ENCODE assay signal across 14 mouse cellular contexts in genomic region chr8:69899876-69900275, GRCm38 (mm10). TPM values are rescaled to one million over a fixed set of nuclear protein-coding genes. Genes with fewer than 3 reads are reported as not detected.
DNase-seq lines count a peak whose midpoint lies in the region; ATAC-seq and TF ChIP-seq lines count a peak whose summit lies in the region.
"Had no signal": no experiment of that assay in that cellular context is flagged by ENCODE, and none has a peak within 500 bp of the region (broad histone marks: within the 10 kb centered on the region; RNA-seq: fewer than 3 reads in every experiment).

No protein-coding gene starts in this region.

- 0 out of 2 replicates have a peak overlapping the region, but pooled peaks have one; percentile 96 for H3K4me2 ChIP-seq in forebrain, embryonic 14.5 days (ENCODE audit: low read length)
- no peak overlapping the region for H3K4me2 ChIP-seq in forebrain, postnatal 0 days (ENCODE audit: low read depth)
- peak overlapping the region; percentile 82; the same call in 1 of the 2 replicates for H3K4me2 ChIP-seq in intestine, postnatal 0 days (replicated peaks; ENCODE audit: low read depth)

- peaks cover 12% of the 10 kb centered on the region for H3K36me3 ChIP-seq in forebrain, embryonic 14.5 days (ENCODE audit: control insufficient read depth, insufficient read depth, low read length)
- 0 out of 2 replicates have a peak, but pooled peaks cover 3% of the 10 kb centered on the region for H3K36me3 ChIP-seq in forebrain, postnatal 0 days (ENCODE audit: insufficient read depth)
- H3K36me3 ChIP-seq in E14TG2a.4 (ENCODE audit: insufficient read depth, low read length), result peaks cover 51% of the 10 kb centered on the region
- peaks cover 7% of the 10 kb centered on the region; the same call in 1 of the 2 replicates for H3K36me3 ChIP-seq in intestine, postnatal 0 days (ENCODE audit: control insufficient read depth, insufficient read depth)

- no peak for TF ChIP-seq CTCF in forebrain, postnatal 0 days (IDR thresholded peaks at IDR 0.05; ENCODE audit: low read depth)
- no peak for TF ChIP-seq CTCF in E14TG2a.4 (conservative IDR thresholded peaks at IDR 0.05; ENCODE audit: low read length)
- TF ChIP-seq CTCF in intestine, postnatal 0 days (IDR thresholded peaks at IDR 0.05; ENCODE audit: low read depth), result no peak

- peaks cover 16% of the 10 kb centered on the region for H3K4me1 ChIP-seq in forebrain, embryonic 14.5 days (ENCODE audit: control insufficient read depth, insufficient read depth, low read length)
- H3K4me1 ChIP-seq in forebrain, postnatal 0 days (ENCODE audit: insufficient read depth), result peaks cover 21% of the 10 kb centered on the region; the same call in 1 of the 2 replicates
- peaks cover 76% of the 10 kb centered on the region for H3K4me1 ChIP-seq in E14TG2a.4 (replicated peaks; ENCODE audit: low read depth, low read length)
- H3K4me1 ChIP-seq in intestine, postnatal 0 days (replicated peaks; ENCODE audit: control insufficient read depth, insufficient read depth, low read length), result peaks cover 5% of the 10 kb centered on the region; the same call in 1 of the 2 replicates

- H3K27ac ChIP-seq in forebrain, embryonic 14.5 days (ENCODE audit: low read depth, low read length), result no peak overlapping the region
- H3K27ac ChIP-seq in forebrain, postnatal 0 days (ENCODE audit: low read depth, low read length), result no peak overlapping the region
- H3K27ac ChIP-seq in intestine, postnatal 0 days (ENCODE audit: low read depth, low read length), result no peak overlapping the region

- 100% methylated on average over 2 of the region's 2 CpGs for WGBS in forebrain, embryonic 14.5 days
- WGBS in forebrain, postnatal 0 days, result 100% methylated on average over 2 of the region's 2 CpGs
- 90% methylated on average over 2 of the region's 2 CpGs for WGBS in intestine, postnatal 0 days

- no peaks in the 10 kb centered on the region for H3K9me3 ChIP-seq in forebrain, embryonic 14.5 days (replicated peaks; ENCODE audit: control insufficient read depth, low read length)
- H3K9me3 ChIP-seq in forebrain, postnatal 0 days (ENCODE audit: low read length), result no peaks in the 10 kb centered on the region
- no peaks in the 10 kb centered on the region for H3K9me3 ChIP-seq in E14TG2a.4 (ENCODE audit: low read length)
- no peaks in the 10 kb centered on the region for H3K9me3 ChIP-seq in intestine, postnatal 0 days (ENCODE audit: control insufficient read depth)

- H3K27me3 ChIP-seq in forebrain, embryonic 14.5 days (replicated peaks; ENCODE audit: control insufficient read depth, insufficient read depth, low read length), result no peaks in the 10 kb centered on the region
- no peaks in the 10 kb centered on the region for H3K27me3 ChIP-seq in forebrain, postnatal 0 days (ENCODE audit: insufficient read depth, low read length)
- H3K27me3 ChIP-seq in E14TG2a.4 (ENCODE audit: insufficient read depth, low read length), result no peaks in the 10 kb centered on the region
- no peaks in the 10 kb centered on the region for H3K27me3 ChIP-seq in intestine, postnatal 0 days (replicated peaks; ENCODE audit: control insufficient read depth, insufficient read depth, low read length)
- H3K27me3 ChIP-seq: Patski had no signal

- ATAC-seq in forebrain, embryonic 14.5 days, result no peak
- ATAC-seq in forebrain, postnatal 0 days, result no peak
- no peak for ATAC-seq in intestine, postnatal 0 days
- ATAC-seq: Patski had no signal

- no peak for DNase-seq in forebrain, embryonic 14.5 days (ENCODE audit: low spot score)
- no peak for DNase-seq in forebrain, postnatal 0 days
- DNase-seq in kidney, adult 9 months, result peak; percentile 71
- DNase-seq in kidney, adult 18-20 months, result no peak
- DNase-seq in cerebellum, adult 18-20 months, result no peak
- no peak for DNase-seq in layer of hippocampus, adult 8-10 months (ENCODE audit: low spot score in 2 of 2)
- DNase-seq: adrenal gland, postnatal 10 days; embryo, embryonic 11 days; lung, adult 18-20 months; right cerebral cortex, postnatal 14 days had no signal

- no peak overlapping the region for H3K9ac ChIP-seq in forebrain, embryonic 14.5 days (ENCODE audit: low read length)
- no peak overlapping the region for H3K9ac ChIP-seq in forebrain, postnatal 0 days
- H3K9ac ChIP-seq in intestine, postnatal 0 days (ENCODE audit: low read depth, low read length), result no peak overlapping the region

- H3K4me3 ChIP-seq in forebrain, embryonic 14.5 days (ENCODE audit: low read depth, low read length), result no peak overlapping the region
- H3K4me3 ChIP-seq in forebrain, postnatal 0 days (ENCODE audit: low read depth, low read length), result no peak overlapping the region
- peak overlapping the region; percentile 93; the same call in 1 of the 2 replicates for H3K4me3 ChIP-seq in E14TG2a.4 (replicated peaks; ENCODE audit: low read length)
- H3K4me3 ChIP-seq in intestine, postnatal 0 days (ENCODE audit: low read depth, low read length), result no peak overlapping the region

RNA-seq across cellular contexts. Expression of gene Tssk6, which starts 2.1 kb away (rescaled TPM):
- 2.5 and 3.1 TPM in 2 replicates for polyA plus RNA-seq in forebrain, embryonic 14.5 days (2014; fragmentation: Nextera tagmentation; extraction: Ambion mirVana)
- total RNA-seq in forebrain, postnatal 0 days (2014; rRNA removed), result 0.95 TPM in 1 of 2 replicates, not detected in the other
- polyA plus RNA-seq in forebrain, postnatal 0 days (2015; fragmentation: Nextera tagmentation; extraction: Ambion mirVana), result 2.9 and 4.1 TPM in 2 replicates
- polyA plus RNA-seq in intestine, postnatal 0 days (2015; fragmentation: Nextera tagmentation; extraction: Ambion mirVana), result 1.2 and 2.3 TPM in 2 replicates
- under 1 TPM in 2 of 4 experiments, not detected in 2; 0.41 to 0.47 TPM for total RNA-seq in layer of hippocampus, adult 8-10 months (2022)
- total RNA-seq: gastrocnemius, adult 18-20 months had no signal

RNA-seq across cellular contexts. Expression of gene Ndufa13, which starts 2.5 kb away (rescaled TPM):
- 180 and 216 TPM in 2 replicates for polyA plus RNA-seq in forebrain, embryonic 14.5 days (2014; fragmentation: Nextera tagmentation; extraction: Ambion mirVana)
- 90.7 and 130 TPM in 2 replicates for total RNA-seq in forebrain, postnatal 0 days (2014; rRNA removed)
- polyA plus RNA-seq in forebrain, postnatal 0 days (2015; fragmentation: Nextera tagmentation; extraction: Ambion mirVana), result 209 and 263 TPM in 2 replicates
- polyA plus RNA-seq in intestine, postnatal 0 days (2015; fragmentation: Nextera tagmentation; extraction: Ambion mirVana), result 310 and 317 TPM in 2 replicates
- 100 to 1,000 TPM in 3 of 4 experiments, 10 to 100 TPM in 1; 95.2 to 148 (median 127) TPM for total RNA-seq in layer of hippocampus, adult 8-10 months (2022)

RNA-seq across cellular contexts. Expression of gene Yjefn3, which starts 2.6 kb away (rescaled TPM):
- 9.9 and 10.0 TPM in 2 replicates for polyA plus RNA-seq in forebrain, embryonic 14.5 days (2014; fragmentation: Nextera tagmentation; extraction: Ambion mirVana)
- total RNA-seq in forebrain, postnatal 0 days (2014; rRNA removed), result 8.9 and 15.0 TPM in 2 replicates
- polyA plus RNA-seq in forebrain, postnatal 0 days (2015; fragmentation: Nextera tagmentation; extraction: Ambion mirVana), result 15.3 and 16.5 TPM in 2 replicates
- polyA plus RNA-seq in intestine, postnatal 0 days (2015; fragmentation: Nextera tagmentation; extraction: Ambion mirVana), result 2.1 and 2.2 TPM in 2 replicates
- total RNA-seq in layer of hippocampus, adult 8-10 months (2022), result 10 to 100 TPM; 19.1 to 43.7 (median 32.3) TPM

RNA-seq across cellular contexts. Expression of gene Cilp2, which starts 12.4 kb away (rescaled TPM):
- polyA plus RNA-seq in forebrain, embryonic 14.5 days (2014; fragmentation: Nextera tagmentation; extraction: Ambion mirVana), result 2.0 and 2.6 TPM in 2 replicates
- 13.5 and 13.8 TPM in 2 replicates for total RNA-seq in forebrain, postnatal 0 days (2014; rRNA removed)
- 9.5 and 10.1 TPM in 2 replicates for polyA plus RNA-seq in forebrain, postnatal 0 days (2015; fragmentation: Nextera tagmentation; extraction: Ambion mirVana)
- 0.22 and 0.25 TPM in 2 replicates for polyA plus RNA-seq in intestine, postnatal 0 days (2015; fragmentation: Nextera tagmentation; extraction: Ambion mirVana)
- total RNA-seq in layer of hippocampus, adult 8-10 months (2022), result under 1 TPM; 0.57 to 0.62 (median 0.59) TPM
